Mouse (Mus musculus): Measurements from ENCODE around the gene Ttc23l. TPM values are rescaled to one million over a fixed set of nuclear protein-coding genes. Genes with fewer than 3 reads are reported as not detected.
"Not testable (repeated sequence)": the region's sequence is repeated elsewhere in the genome, so short reads cannot be mapped to it uniquely, and the experiment has no call there.

The Ttc23l gene
- polyA plus RNA-seq, 1 experiment from 2014 or later = not detected

DNA sequence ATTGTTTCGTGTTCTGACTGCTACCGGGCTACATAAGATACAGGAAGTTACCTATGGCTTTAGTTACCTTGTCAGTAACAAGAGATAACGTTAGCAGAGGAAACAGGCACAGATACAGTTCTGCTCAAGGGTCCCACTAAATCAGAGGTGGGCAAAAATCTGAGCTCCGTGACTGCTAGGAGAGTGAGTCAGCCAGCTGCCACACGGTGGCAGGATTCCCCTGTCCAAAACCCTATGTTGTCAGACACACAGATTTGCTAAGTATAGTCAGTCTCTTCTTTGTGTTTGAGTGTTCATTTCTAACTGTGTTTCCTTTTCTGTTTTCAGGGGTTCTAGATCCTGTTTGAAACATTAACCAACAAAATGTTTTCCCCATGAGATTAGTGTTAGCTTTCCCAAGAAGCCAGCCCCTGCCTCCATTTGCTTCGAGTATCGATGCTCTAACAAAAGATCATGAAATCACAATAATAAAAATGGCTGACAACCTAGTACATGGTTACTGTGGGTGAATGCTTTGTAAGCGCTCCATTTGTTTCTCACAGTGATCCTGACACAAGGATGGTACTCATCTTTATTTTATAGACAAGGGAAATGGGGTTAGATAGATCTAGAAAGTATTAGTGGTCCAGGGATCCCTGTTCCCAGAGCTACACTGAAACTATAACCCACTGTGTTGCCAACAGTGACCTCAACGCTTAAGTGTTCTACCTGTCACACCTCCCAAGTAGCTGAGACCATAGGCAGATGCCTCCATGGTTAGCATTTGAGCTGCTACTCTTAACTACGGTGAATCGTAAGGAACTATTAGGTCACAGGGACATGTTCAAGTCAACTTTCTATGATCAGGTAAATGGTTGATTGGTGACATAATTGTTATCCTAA is 57.4 kb downstream of the Ttc23l start:
- no peak overlapping the region for H3K4me3 ChIP-seq
- H3K27ac ChIP-seq = no peak overlapping the region
- ATAC-seq (ENCODE audit: low FRiP score) = peak; percentile 85
- no peak overlapping the region for H3K9ac ChIP-seq
- H3K4me1 ChIP-seq = no peaks in the 10 kb centered on the region
- 63% methylated on average over 11 of the region's 11 CpGs for WGBS
- H3K9me3 ChIP-seq (replicated peaks) = no peaks in the 10 kb centered on the region
- peaks cover 2% of the 10 kb centered on the region; the same call in 1 of the 2 replicates for H3K36me3 ChIP-seq
- H3K4me2 ChIP-seq (replicated peaks) = no peak overlapping the region
- H3K27me3 ChIP-seq = no peaks in the 10 kb centered on the region

DNA sequence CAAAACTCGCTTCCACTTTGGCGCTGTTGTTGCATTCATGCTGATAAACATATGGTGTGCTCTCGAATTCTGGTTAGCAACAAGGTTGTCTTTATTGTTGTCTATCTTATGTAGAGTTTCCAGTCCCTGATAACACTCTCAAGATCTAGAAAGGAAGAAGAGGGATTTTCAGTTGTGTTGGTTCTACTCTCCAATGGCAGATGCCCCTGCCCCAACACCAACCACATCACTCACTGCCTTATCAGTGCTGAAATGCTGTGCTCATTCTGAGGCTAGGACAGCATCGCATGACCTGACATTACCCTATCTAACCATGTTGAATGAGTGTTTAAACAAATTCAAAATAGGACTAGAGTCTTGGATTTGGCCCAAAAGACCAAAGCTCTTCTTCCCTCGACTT is 58.4 kb downstream of the Ttc23l start:
- Histone ChIP-seq H3K36me3 (peaks cover 5% of the 10 kb centered on the region; the same call in 1 of the 2 replicates), H3K9ac (no peak overlapping the region), H3K27me3 (no peaks in the 10 kb centered on the region), H3K27ac (no peak overlapping the region), H3K4me3 (no peak overlapping the region), H3K9me3 (replicated peaks) (no peaks in the 10 kb centered on the region), H3K4me2 (replicated peaks) (no peak overlapping the region), H3K4me1 (no peaks in the 10 kb centered on the region)
- WGBS = 89% methylated on average over 5 of the region's 5 CpGs
- no peak for ATAC-seq (ENCODE audit: low FRiP score)

DNA sequence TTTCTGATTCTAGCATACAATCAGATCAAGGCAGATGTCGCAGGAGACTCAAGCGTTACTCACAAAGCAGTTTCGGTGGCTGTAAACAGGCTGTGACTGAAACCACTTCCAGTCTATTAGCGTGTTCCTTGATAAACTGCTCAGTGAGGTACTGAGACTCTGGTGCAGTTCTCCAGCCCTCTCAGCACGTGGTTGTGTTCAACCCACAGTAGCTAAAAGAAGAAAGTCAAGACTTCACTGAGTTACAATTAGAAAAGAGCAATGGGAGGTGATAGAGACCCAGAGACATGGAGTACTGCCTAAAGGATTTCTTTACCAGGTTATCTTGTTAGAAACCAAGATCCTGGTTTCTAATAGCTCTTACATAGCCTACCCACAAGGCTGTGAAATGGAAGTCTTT is 58.9 kb downstream of the Ttc23l start:
- Histone ChIP-seq H3K9me3 (replicated peaks) (no peaks in the 10 kb centered on the region), H3K36me3 (peaks cover 5% of the 10 kb centered on the region; the same call in 1 of the 2 replicates), H3K27me3 (no peaks in the 10 kb centered on the region), H3K27ac (no peak overlapping the region), H3K4me1 (no peaks in the 10 kb centered on the region), H3K4me2 (replicated peaks) (no peak overlapping the region), H3K4me3 (no peak overlapping the region), H3K9ac (no peak overlapping the region)
- no peak for ATAC-seq (ENCODE audit: low FRiP score)
- 82% methylated on average over 5 of the region's 5 CpGs for WGBS

DNA sequence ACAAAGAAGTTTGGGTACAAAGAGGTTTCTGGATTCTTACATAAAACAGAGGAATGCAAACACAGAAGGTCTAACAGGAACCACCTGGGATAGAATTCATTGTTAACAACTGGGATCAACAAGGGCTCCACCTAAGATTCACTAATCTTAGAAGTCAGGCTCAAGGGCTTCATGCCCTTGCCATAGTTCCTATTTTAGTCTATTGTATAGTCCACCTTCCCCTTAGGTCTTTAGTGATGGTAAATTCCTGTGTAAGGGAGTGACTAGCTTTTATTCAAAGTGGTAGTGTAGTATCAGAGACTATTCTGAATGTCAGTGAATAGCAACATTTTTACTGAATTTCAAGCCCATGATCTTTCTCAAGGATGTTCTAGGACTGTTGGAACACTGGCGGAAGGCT is 61.8 kb downstream of the Ttc23l start:
- 89% methylated on average over 1 of the region's 1 CpGs for whole genome bisulfite sequencing
- not testable (repeated sequence) for ATAC-seq (ENCODE audit: low FRiP score); H3K4me3 ChIP-seq; H3K27ac ChIP-seq; H3K4me2 ChIP-seq (replicated peaks); H3K9me3 ChIP-seq (replicated peaks); H3K27me3 ChIP-seq; H3K9ac ChIP-seq; H3K4me1 ChIP-seq
- peaks cover 14% of the 10 kb centered on the region for H3K36me3 ChIP-seq

DNA sequence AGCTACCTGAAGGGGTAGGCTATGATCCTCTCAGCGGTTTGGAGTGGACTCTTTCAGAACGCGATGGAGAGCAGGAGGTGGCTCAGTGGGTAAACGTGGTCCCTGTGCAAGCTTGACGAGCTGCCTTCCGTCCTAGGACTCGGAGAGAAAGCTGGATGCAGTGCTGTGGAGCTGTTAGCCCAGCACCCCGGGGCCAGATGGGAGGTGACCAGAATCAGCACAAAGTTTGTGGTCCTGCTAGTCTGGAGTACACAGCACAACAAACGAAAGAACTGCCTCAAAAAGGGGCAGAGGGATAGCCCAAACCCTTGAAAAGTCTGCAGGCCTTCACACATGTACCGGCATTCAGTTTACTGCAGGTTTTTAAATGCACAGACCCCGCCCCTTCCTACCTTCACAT is 62.5 kb downstream of the Ttc23l start:
- WGBS = 93% methylated on average over 11 of the region's 11 CpGs
- ATAC-seq (ENCODE audit: low FRiP score) = no peak
- Histone ChIP-seq H3K27ac (no peak overlapping the region), H3K9me3 (replicated peaks) (no peaks in the 10 kb centered on the region), H3K4me1 (no peaks in the 10 kb centered on the region), H3K36me3 (peaks cover 18% of the 10 kb centered on the region), H3K9ac (no peak overlapping the region), H3K4me3 (no peak overlapping the region), H3K27me3 (no peaks in the 10 kb centered on the region), H3K4me2 (replicated peaks) (no peak overlapping the region)

DNA sequence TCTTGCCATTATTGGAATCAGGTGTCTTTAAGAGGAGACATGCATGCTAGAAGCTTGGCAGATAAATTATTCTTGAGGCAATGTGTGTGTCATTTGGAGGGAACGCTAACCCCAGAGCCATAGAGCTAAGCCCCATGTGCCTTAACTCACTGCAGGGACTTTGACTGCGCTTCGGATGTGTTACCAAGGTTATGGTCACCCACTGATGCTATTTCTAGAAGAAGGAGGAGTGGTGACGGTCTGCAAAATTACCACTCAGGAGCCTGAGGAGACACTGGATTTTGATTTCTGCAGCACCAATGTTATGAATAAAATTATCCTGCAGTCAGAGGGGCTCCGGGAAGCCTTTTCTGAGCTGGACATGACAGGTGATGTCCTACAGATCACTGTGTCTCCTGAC is 68.4 kb downstream of the Ttc23l start:
- Histone ChIP-seq H3K27me3 (no peaks in the 10 kb centered on the region), H3K4me2 (replicated peaks) (no peak overlapping the region), H3K4me3 (no peak overlapping the region), H3K36me3 (peaks cover 13% of the 10 kb centered on the region), H3K9ac (no peak overlapping the region), H3K27ac (no peak overlapping the region), H3K4me1 (peaks cover 8% of the 10 kb centered on the region), H3K9me3 (replicated peaks) (no peaks in the 10 kb centered on the region)
- 84% methylated on average over 5 of the region's 5 CpGs for WGBS
- ATAC-seq (ENCODE audit: low FRiP score) = no peak

DNA sequence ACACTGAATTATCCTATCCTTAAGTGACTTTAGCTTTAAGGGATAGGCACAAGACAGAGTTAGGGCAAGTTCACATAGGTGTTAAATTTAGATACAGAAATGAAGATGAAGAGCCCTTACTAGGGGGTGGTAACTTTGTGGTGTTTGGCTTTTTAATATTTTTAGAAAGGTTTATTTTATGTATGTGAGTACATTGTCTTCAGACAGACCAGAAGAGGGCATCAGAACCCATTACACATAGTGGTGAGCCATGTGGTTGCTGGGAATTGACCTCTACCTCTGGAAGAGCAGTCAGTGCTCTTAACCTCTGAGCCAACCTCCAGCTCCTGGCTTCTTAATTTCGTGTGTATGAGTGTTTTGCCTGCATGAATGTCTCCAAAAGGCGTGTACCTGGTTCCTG is 71.2 kb downstream of the Ttc23l start:
- Histone ChIP-seq H3K36me3 (peaks cover 17% of the 10 kb centered on the region), H3K4me3 (peak overlapping the region; percentile 72)
- ATAC-seq (ENCODE audit: low FRiP score) = no peak

DNA sequence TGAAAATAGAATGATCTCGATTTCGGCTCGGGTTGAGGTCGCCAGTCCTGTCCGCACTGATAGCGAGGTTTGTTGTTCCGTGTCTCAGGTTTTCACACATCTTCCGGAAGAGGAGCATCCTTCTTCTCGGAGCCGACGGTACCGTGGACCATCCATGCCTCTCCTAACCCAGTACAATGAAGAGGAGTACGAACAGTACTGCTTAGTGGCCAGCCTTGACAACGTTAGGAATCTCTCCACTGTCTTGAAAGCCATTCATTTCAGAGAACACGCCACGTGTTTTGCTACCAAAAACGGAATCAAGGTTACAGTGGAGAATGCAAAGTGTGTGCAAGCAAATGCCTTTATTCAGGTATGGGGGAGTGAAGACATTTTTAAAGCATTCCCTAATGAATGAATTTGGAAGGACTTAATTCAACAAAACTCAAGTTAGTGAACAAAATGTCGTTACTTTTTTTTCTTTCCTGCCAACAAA is 72.1 kb downstream of the Ttc23l start:
- Histone ChIP-seq H3K36me3 (peaks cover 16% of the 10 kb centered on the region), H3K9ac (peak overlapping the region; percentile 75), H3K4me2 (replicated peaks) (peak overlapping the region; percentile 80), H3K27me3 (no peaks in the 10 kb centered on the region), H3K4me1 (peaks cover 17% of the 10 kb centered on the region), H3K4me3 (peak overlapping the region; percentile 72), H3K27ac (peak overlapping the region; percentile 69), H3K9me3 (replicated peaks) (no peaks in the 10 kb centered on the region)
- 1% methylated on average over 18 of the region's 18 CpGs for WGBS
- peak; percentile 73 for ATAC-seq (ENCODE audit: low FRiP score)

More for the DNA sequence above, 71.2 kb downstream of the Ttc23l start:
- no peaks in the 10 kb centered on the region for H3K9me3 ChIP-seq (replicated peaks)
- no peak overlapping the region for H3K27ac ChIP-seq
- peak overlapping the region; percentile 75; the same call in 1 of the 2 replicates for H3K9ac ChIP-seq
- 75% methylated on average over 2 of the region's 2 CpGs for WGBS
- no peaks in the 10 kb centered on the region for H3K27me3 ChIP-seq
- peaks cover 17% of the 10 kb centered on the region for H3K4me1 ChIP-seq
- H3K4me2 ChIP-seq (replicated peaks) = peak overlapping the region; percentile 80

DNA sequence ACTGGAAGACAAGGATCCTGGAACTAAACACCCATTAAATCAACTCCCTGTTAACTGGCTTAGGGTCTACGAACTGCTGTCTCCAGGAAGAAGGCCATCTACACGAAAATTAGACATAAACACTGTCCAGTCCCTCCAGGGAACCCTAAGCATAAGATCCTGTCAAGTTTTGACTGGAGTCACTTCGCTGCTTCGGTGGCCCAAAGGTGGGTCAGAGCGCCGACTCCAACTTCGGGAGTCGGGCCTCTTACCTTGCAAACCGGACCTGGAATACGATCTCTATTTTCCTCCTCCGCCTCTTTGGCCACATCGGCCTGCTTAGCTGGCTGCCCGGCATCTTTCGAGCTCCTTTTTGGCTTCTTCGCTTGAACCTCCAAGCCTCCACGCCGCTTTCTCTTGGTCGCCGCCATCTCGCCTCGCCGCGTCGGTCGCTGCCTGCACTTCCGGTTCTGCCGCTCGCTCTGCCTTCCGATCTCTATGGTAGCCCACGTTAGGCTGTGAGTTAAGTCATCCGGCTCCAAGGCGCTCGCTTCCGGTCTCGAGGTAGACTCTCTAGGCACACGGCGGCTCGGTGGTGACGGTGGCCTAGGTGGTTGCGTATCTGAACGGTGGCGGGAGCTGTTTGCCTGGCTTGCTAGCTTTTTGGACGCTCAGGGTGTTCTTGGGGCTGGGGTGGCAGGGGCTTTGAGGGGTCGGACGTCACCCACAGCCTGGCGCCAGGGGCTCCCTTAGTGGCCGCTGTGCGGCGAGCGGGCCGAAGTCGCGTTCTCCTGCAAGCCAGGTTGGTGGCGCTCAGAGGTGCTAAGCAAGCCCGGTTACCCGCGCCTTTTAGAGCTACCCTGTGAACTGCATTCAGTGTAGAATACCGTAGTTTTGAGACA is 72.7 kb downstream of the Ttc23l start, which contains the start of the genes Brix1 and Rad1:
Gene Brix1, minus strand, starts transcription at position 464 of the 881 bp plus-strand sequence.
Gene Rad1, plus strand, starts transcription at position 535 of the 881 bp plus-strand sequence.
- H3K4me2 ChIP-seq (replicated peaks) = peak within 1 kb of the TSS; percentile 80
- H3K9ac ChIP-seq = peak within 1 kb of the TSS; percentile 75
- H3K36me3 ChIP-seq = peaks cover 18% of the 10 kb centered on the region
- peak within 1 kb of the TSS; percentile 72 for H3K4me3 ChIP-seq
- WGBS = under 1% methylated on average over 58 of the region's 58 CpGs
- H3K9me3 ChIP-seq (replicated peaks) = no peaks in the 10 kb centered on the region
- H3K4me1 ChIP-seq = peaks cover 17% of the 10 kb centered on the region
- H3K27me3 ChIP-seq = no peaks in the 10 kb centered on the region
- ATAC-seq (ENCODE audit: low FRiP score) = peak; percentile 99
- peak within 1 kb of the TSS; percentile 69 for H3K27ac ChIP-seq

DNA sequence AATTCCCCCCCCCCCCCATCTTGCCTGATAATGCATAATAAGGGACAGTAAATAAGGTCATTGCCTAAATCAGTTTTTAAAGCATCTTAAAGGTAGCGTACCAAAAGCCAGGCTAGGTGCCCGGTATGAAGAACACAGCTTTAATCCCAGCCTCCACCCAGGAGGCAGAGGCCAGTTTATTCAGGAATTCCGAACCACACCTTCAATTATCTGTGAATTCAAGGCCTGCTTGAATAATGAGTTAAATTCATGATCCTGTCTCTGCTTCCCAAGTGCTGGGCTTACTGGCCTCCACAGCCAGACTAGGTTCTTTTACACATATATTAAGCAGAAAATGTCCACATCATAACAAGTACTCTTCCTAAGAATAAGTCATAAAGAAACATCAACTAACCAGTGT is 87.5 kb downstream of the Ttc23l start:
- 18% methylated on average over 3 of the region's 3 CpGs for WGBS

DNA sequence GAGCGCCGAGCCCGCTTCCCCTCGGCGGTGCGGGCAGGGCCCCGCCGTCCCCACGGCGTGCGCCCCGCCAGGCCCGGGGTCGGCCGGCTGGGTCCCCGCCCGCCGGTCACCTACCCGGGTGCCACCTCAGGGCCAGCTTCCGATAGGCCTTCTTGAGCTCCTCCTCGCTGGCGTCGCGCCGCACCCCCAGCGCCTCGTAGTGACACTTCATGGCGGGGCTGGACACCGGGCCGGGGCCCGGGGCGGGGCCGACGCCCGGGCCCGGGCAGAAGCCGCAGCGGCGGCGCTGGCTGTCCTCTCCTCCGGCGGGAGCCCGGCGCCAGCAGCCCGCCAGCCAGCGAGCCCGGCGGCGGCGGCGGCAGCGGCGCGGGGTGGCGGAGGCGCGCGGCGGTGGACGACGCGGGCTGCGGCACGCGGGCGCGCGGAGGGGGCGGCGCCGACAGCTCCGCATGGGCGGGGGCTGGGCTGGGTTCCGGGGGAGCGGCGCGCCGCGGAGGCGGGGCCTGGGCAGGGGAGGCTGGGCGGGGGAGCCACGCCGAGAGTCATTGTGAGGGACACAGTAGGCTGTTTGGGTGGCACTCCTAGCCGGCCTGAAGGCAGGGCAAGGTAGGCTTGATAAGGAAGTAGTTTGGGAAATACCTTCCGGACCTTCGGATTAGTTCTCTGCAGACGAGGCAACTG is 88.2 kb downstream of the Ttc23l start, which contains the start of gene Dnajc21:
Gene Dnajc21, minus strand, starts transcription at position 366 of the 681 bp plus-strand sequence.
- H3K27ac ChIP-seq = peak within 1 kb of the TSS; percentile 83
- peak within 1 kb of the TSS; percentile 89 for H3K4me3 ChIP-seq
- H3K4me1 ChIP-seq = peaks cover 11% of the 10 kb centered on the region
- no peaks in the 10 kb centered on the region for H3K27me3 ChIP-seq
- H3K36me3 ChIP-seq = peaks cover 8% of the 10 kb centered on the region
- peak within 1 kb of the TSS; percentile 89 for H3K9ac ChIP-seq
- peak within 1 kb of the TSS; percentile 86 for H3K4me2 ChIP-seq (replicated peaks)
- ATAC-seq (ENCODE audit: low FRiP score) = peak; percentile 97
- no peaks in the 10 kb centered on the region for H3K9me3 ChIP-seq (replicated peaks)
- WGBS = under 1% methylated on average over 46 of the region's 87 CpGs

More for the DNA sequence above, 87.5 kb downstream of the Ttc23l start:
- Histone ChIP-seq H3K4me2 (replicated peaks) (peak overlapping the region; percentile 86), H3K4me1 (peaks cover 11% of the 10 kb centered on the region), H3K36me3 (peaks cover 14% of the 10 kb centered on the region), H3K4me3 (peak overlapping the region; percentile 89), H3K9ac (peak overlapping the region; percentile 43; the same call in 1 of the 2 replicates), H3K27me3 (no peaks in the 10 kb centered on the region), H3K9me3 (replicated peaks) (no peaks in the 10 kb centered on the region), H3K27ac (no peak overlapping the region)
- ATAC-seq (ENCODE audit: low FRiP score) = peak; percentile 19
